Mouse (Mus musculus) ES-E14 (cell line): ENCODE results near the gene 2700049A03Rik.

ENCODE experiments used
- CHD2 ChIP-seq: IDR thresholded peaks from 2 replicates; pipeline ENCODE4 v1.6.1; 2014; ENCODE audit warnings: mild to moderate bottlenecking, low read depth, low read length, inconsistent platforms
- HCFC1 ChIP-seq: IDR thresholded peaks from 2 replicates; pipeline ENCODE4 v1.6.1; 2012; ENCODE audit warnings: low read length, inconsistent platforms, borderline replicate concordance; ENCODE audit not compliant: insufficient read depth
- ZC3H11A ChIP-seq: IDR thresholded peaks from 2 replicates; pipeline ENCODE4 v1.6.1; 2012; ENCODE audit warnings: low read depth, mild to moderate bottlenecking, inconsistent platforms, low read length, borderline replicate concordance
- ZNF384 ChIP-seq: IDR thresholded peaks from 2 replicates; pipeline ENCODE4 v1.6.1; 2012; ENCODE audit warnings: low read depth, low read length, inconsistent platforms

DNA sequence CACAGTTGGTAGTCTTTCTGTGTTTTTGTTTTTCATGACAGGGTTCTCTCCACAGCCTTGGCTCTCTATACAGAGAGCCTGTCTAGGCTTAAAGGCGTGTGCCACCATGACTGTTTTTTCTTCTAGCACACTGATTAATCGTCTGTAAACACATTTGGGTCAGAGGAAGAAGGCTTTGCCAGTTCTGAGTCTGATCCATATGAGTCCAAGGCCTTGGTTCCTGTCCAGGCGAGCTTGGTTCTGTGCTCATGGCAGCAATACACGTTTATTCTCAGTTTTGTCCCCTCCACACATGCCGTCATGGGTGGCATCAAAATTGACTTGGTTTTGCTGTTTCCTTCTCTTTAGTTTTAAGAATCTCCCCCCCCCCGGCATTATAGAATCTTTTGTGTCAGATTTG is 12.8 kb downstream of the 2700049A03Rik start:
- TF ChIP-seq CHD2 (no peak), ZC3H11A (no peak), ZNF384 (no peak), HCFC1 (no peak)
